Mouse (Mus musculus) embryonic facial prominence, embryonic 12.5 days (tissue): ENCODE results near the gene Krtap5-1. TPM values are rescaled to one million over a fixed set of nuclear protein-coding genes. Genes with fewer than 3 reads are reported as not detected.

Experiments used
- ATAC-seq: fragments of 200-750 bp; cut with Nextera tagmentation; 2 replicates; pipeline ENCODE4 v1.8.0; 2017; ENCODE audit not compliant: insufficient number of reproducible peaks, insufficient read depth, low FRiP score, low TSS enrichment
- H3K27ac ChIP-seq: fragments of 300-500 bp; sonication (generic); 2 replicates; pipeline ENCODE4 v1.5.1; 2016; ENCODE audit warnings: mild to moderate bottlenecking
- H3K27me3 ChIP-seq: fragments of 300-500 bp; sonication (generic); 2 replicates; pipeline ENCODE4 v1.6.1; 2016; ENCODE audit warnings: mild to moderate bottlenecking, moderate library complexity
- H3K36me3 ChIP-seq: fragments of 300-500 bp; sonication (generic); 2 replicates; pipeline ENCODE4 v1.6.1; 2016; ENCODE audit warnings: mild to moderate bottlenecking
- H3K4me1 ChIP-seq: fragments of 300-500 bp; sonication (generic); 2 replicates; pipeline ENCODE4 v1.6.1; 2016
- H3K4me2 ChIP-seq: fragments of 300-500 bp; sonication (generic); replicated peaks from 2 replicates; pipeline ENCODE4 v1.6.1; 2016; ENCODE audit warnings: mild to moderate bottlenecking, moderate library complexity
- H3K4me3 ChIP-seq: fragments of 300-500 bp; sonication (generic); 2 replicates; pipeline ENCODE4 v1.5.1; 2016; ENCODE audit warnings: mild to moderate bottlenecking
- H3K9ac ChIP-seq: fragments of 300-500 bp; sonication (generic); 2 replicates; pipeline ENCODE4 v1.6.1; 2016; ENCODE audit warnings: mild to moderate bottlenecking, moderate library complexity
- H3K9me3 ChIP-seq: fragments of 300-500 bp; sonication (generic); 2 replicates; pipeline ENCODE4 v1.6.1; 2016; ENCODE audit warnings: mild to moderate bottlenecking, moderate library complexity
- WGBS: fragments of 180-500 bp; shearing (Covaris S2); methylation state at CpG from one replicate; pipeline ENCODE4 v1.1.7; 2016; 5-methylcytosine and 5-hydroxymethylcytosine counted together
- polyA plus RNA-seq: library from polyadenylated mRNA; unstranded; fragments of >200 nt; fragmentation: Nextera tagmentation; extraction: Ambion mirVana; gene quantifications from 2 replicates; pipeline ENCODE4 v1.2.1, GENCODE M21; 2016

Krtap5-1 gene
- polyA plus RNA-seq, 1 experiment from 2014 or later: not detected

- no peaks in the 10 kb centered on the region for H3K4me1 ChIP-seq
- ATAC-seq: no peak
- WGBS: 0% methylated on average over 2 of the region's 2 CpGs
Observed at GRCm38 (mm10) chr7:142255517-142255916, 41.4 kb downstream of the Krtap5-1 start.

GRCm38 (mm10) chr7:142249824-142250223 is 47.1 kb downstream of the Krtap5-1 start:
- no peaks in the 10 kb centered on the region; the same call in 1 of the 2 replicates for H3K27me3 ChIP-seq
- H3K4me3 ChIP-seq: no peak overlapping the region
- no peak overlapping the region for H3K4me2 ChIP-seq
- H3K9me3 ChIP-seq: no peaks in the 10 kb centered on the region
- H3K4me1 ChIP-seq: no peaks in the 10 kb centered on the region
- 0% methylated on average over 1 of the region's 1 CpGs for WGBS
- no peak overlapping the region for H3K9ac ChIP-seq
- H3K27ac ChIP-seq: no peak overlapping the region
- no peak for ATAC-seq
- no peaks in the 10 kb centered on the region for H3K36me3 ChIP-seq

More at GRCm38 (mm10) chr7:142255517-142255916, 41.4 kb downstream of the Krtap5-1 start:
- Histone ChIP-seq H3K27ac (no peak overlapping the region), H3K4me3 (no peak overlapping the region), H3K36me3 (no peaks in the 10 kb centered on the region), H3K27me3 (no peaks in the 10 kb centered on the region; the same call in 1 of the 2 replicates), H3K9ac (no peak overlapping the region), H3K9me3 (no peaks in the 10 kb centered on the region), H3K4me2 (no peak overlapping the region)

Other genes with a start within 250 kb of the Krtap5-1 start
- 56.8 and 60.8 TPM in 2 replicates for gene Mob2, start 236.1 kb downstream of the Krtap5-1 start, polyA plus RNA-seq
- gene Dusp8, start 201.3 kb downstream of the Krtap5-1 start, polyA plus RNA-seq: 4.9 and 7.0 TPM in 2 replicates
- gene Gm45618, start 176.4 kb downstream of the Krtap5-1 start, polyA plus RNA-seq: not detected in 2 replicates
- not detected in 2 replicates for gene Gm39115, start 161.1 kb downstream of the Krtap5-1 start, polyA plus RNA-seq
- gene Gm45337, start 152.5 kb downstream of the Krtap5-1 start, polyA plus RNA-seq: not detected in 2 replicates
- not detected in 2 replicates for gene Gm29735, start 140.0 kb downstream of the Krtap5-1 start, polyA plus RNA-seq
- not detected in 2 replicates for gene Gm4553, start 131.4 kb downstream of the Krtap5-1 start, polyA plus RNA-seq
- not detected in 2 replicates for gene Krtap5-2, start 121.1 kb downstream of the Krtap5-1 start, polyA plus RNA-seq
- not detected in 2 replicates for gene Gm10153, start 106.7 kb downstream of the Krtap5-1 start, polyA plus RNA-seq
- gene Krtap5-3, start 95.8 kb downstream of the Krtap5-1 start, polyA plus RNA-seq: not detected in 2 replicates
- gene Gm7579, start 85.3 kb downstream of the Krtap5-1 start, polyA plus RNA-seq: not detected in 2 replicates
- not detected in 2 replicates for gene Krtap5-5, start 67.1 kb downstream of the Krtap5-1 start, polyA plus RNA-seq
- gene Gm40460, start 56.0 kb downstream of the Krtap5-1 start, polyA plus RNA-seq: not detected in 2 replicates
- gene Gm2431, start 38.8 kb downstream of the Krtap5-1 start, polyA plus RNA-seq: not detected in 2 replicates
- not detected in 2 replicates for gene Gm4559, start 22.8 kb downstream of the Krtap5-1 start, polyA plus RNA-seq
- gene Krtap5-4, start 6.4 kb upstream of the Krtap5-1 start, polyA plus RNA-seq: not detected in 2 replicates
- 2.3 and 2.9 TPM in 2 replicates for gene Ifitm10, start 76.6 kb upstream of the Krtap5-1 start, polyA plus RNA-seq
- 0.67 TPM in 1 of 2 replicates, not detected in the other for gene Gm49369, start 85.5 kb upstream of the Krtap5-1 start, polyA plus RNA-seq
- gene Ctsd, start 90.9 kb upstream of the Krtap5-1 start, polyA plus RNA-seq: 208 and 210 TPM in 2 replicates
- gene Syt8, start 137.7 kb upstream of the Krtap5-1 start, polyA plus RNA-seq: 0.35 TPM in 1 of 2 replicates, not detected in the other
- gene Tnni2, start 144.7 kb upstream of the Krtap5-1 start, polyA plus RNA-seq: 7.1 and 9.6 TPM in 2 replicates
- 24.5 and 24.7 TPM in 2 replicates for gene Lsp1, start 163.7 kb upstream of the Krtap5-1 start, polyA plus RNA-seq
- 4.6 and 6.9 TPM in 2 replicates for gene Tnnt3, start 201.7 kb upstream of the Krtap5-1 start, polyA plus RNA-seq
- gene Mrpl23, start 235.6 kb upstream of the Krtap5-1 start, polyA plus RNA-seq: 19.8 and 32.6 TPM in 2 replicates